Mouse (Mus musculus): Measurements from ENCODE around the gene Sergef.

GRCm38 (mm10) chr7:46412823-46413222 is 226.8 kb downstream of the Sergef start:
- TF ChIP-seq POLR2A (IDR thresholded peaks at IDR 0.05; ENCODE audit: control insufficient read depth, extremely low read depth, insufficient read depth, low read length, poor library complexity) (no peak), CTCF (IDR thresholded peaks at IDR 0.05; ENCODE audit: borderline replicate concordance, control insufficient read depth, extremely low read depth, insufficient read depth, low read length, poor library complexity) (no peak)

All from thymus, adult 2 months (tissue).